Mouse (Mus musculus): Measurements from ENCODE around the gene Myb. TPM values are rescaled to one million over a fixed set of nuclear protein-coding genes. Genes with fewer than 3 reads are reported as not detected.

Gene Myb
- polyA plus RNA-seq, 1 experiment from 2014 or later, result 1.9 TPM

DNA sequence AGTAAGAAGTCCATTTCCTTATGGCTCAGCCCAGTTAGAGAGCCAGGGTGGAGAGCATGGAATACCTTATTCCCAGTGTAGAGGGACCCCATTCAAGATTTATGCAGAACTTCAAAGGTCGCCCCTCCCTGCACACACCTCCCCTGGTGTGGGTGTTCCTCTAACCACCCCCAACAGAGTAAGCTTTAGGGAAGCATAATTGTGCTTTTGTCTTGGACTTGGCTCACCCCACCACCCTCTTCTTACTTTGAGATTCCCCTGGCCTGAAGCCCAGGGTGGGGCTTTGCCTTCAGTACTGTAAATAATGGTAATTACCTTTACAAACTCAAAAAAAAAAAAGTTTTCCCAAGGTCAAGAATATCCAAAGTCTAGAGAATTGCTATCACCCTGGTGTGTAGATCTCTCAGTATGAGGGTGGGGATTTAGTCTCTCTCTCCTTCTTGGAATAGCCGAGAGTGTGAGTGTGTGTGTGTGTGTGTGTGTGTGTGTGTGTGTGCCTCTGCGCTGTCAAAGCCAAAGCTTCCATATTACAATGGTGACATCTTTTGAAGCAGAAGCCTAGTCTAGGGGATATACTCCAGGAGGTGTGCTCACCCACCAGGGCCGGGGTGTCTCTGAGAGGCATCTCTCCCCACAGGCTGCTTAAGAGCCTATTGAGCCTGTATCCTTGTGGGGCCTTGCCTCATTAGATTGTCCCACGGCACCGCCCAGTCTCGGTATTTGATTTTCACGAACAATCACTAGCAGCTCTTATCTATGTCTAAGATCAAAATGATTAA lies 69.7 kb downstream of the Myb start:
- no peak for ATAC-seq (replicated peaks; ENCODE audit: insufficient number of reproducible peaks, low FRiP score, low TSS enrichment)
- no peaks in the 10 kb centered on the region for H3K4me1 ChIP-seq (ENCODE audit: control insufficient read depth, insufficient read depth, low read length)
- no peaks in the 10 kb centered on the region for H3K9me3 ChIP-seq (replicated peaks; ENCODE audit: control insufficient read depth, low read length)
- H3K4me3 ChIP-seq (ENCODE audit: low read depth, low read length), result no peak overlapping the region
- no peak overlapping the region for H3K27ac ChIP-seq (ENCODE audit: low read depth, low read length)
- no peaks in the 10 kb centered on the region for H3K27me3 ChIP-seq (ENCODE audit: control insufficient read depth, insufficient read depth, low read length)
- WGBS (ENCODE audit: insufficient replicate concordance), result 83% methylated on average over 8 of the region's 8 CpGs
- no peak overlapping the region for H3K4me2 ChIP-seq
- no peaks in the 10 kb centered on the region for H3K36me3 ChIP-seq (ENCODE audit: control insufficient read depth, insufficient read depth, low read length)
- no peak overlapping the region for H3K9ac ChIP-seq (ENCODE audit: low read depth, low read length)

DNA sequence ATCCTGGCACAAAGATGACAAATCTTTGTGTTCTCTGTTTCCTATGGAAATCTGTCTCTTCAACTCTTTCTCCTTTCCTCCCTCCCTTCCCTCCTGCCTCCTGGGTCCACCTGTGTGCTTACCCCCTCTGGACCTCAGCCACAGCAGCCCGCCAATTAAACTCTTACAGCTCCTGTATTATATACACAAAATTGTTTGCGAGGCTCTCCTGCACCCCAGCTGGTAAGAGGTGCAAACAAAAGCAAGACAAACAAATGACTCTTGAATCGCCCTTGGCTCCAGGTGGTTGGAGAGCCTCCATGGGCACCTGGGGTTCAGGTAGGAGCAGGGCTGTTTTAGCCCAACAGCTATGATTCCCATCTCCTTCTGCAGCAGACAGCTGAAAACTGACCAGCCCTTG lies 71.2 kb downstream of the Myb start:
- 72% methylated on average over 3 of the region's 3 CpGs for WGBS (ENCODE audit: insufficient replicate concordance)
- Histone ChIP-seq H3K9me3 (replicated peaks; ENCODE audit: control insufficient read depth, low read length) (no peaks in the 10 kb centered on the region), H3K4me3 (ENCODE audit: low read depth, low read length) (no peak overlapping the region), H3K4me2 (no peak overlapping the region), H3K27me3 (ENCODE audit: control insufficient read depth, insufficient read depth, low read length) (no peaks in the 10 kb centered on the region), H3K27ac (ENCODE audit: low read depth, low read length) (no peak overlapping the region), H3K36me3 (ENCODE audit: control insufficient read depth, insufficient read depth, low read length) (no peaks in the 10 kb centered on the region), H3K4me1 (ENCODE audit: control insufficient read depth, insufficient read depth, low read length) (no peaks in the 10 kb centered on the region), H3K9ac (ENCODE audit: low read depth, low read length) (no peak overlapping the region)
- ATAC-seq (replicated peaks; ENCODE audit: insufficient number of reproducible peaks, low FRiP score, low TSS enrichment), result no peak

DNA sequence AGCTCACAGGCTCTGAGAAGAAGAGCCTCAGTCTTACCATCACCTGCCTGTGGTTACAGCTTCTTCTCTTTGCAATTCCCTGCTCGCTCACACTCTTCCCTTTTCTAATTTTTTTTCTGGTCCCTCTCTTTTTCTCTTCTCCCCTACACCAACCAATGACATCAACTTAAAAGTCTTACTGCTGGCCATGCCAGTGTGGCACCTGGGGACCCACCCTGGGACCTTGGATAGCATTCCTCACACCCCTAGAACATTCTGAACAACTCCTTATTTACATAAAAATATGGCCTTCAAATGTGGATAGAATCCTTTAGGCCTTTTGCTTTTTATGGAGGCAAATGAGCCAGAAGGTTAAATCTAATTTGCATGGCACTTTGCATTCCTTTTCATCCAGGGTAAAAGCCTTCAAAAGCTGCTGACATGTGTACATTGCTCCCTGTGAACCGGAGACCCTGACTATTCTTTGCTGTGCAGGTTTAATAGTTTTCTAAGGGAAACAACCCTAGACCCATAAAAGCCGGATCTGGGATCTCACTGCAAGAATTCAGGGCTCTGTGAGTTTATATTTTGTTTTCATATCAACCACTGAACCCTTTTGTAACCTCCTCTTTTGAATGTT lies 73.1 kb downstream of the Myb start:
- H3K9me3 ChIP-seq (replicated peaks; ENCODE audit: control insufficient read depth, low read length), result no peaks in the 10 kb centered on the region
- no peak overlapping the region for H3K4me3 ChIP-seq (ENCODE audit: low read depth, low read length)
- H3K36me3 ChIP-seq (ENCODE audit: control insufficient read depth, insufficient read depth, low read length), result no peaks in the 10 kb centered on the region
- no peak overlapping the region for H3K27ac ChIP-seq (ENCODE audit: low read depth, low read length)
- H3K9ac ChIP-seq (ENCODE audit: low read depth, low read length), result no peak overlapping the region
- no peak overlapping the region for H3K4me2 ChIP-seq
- no peaks in the 10 kb centered on the region for H3K27me3 ChIP-seq (ENCODE audit: control insufficient read depth, insufficient read depth, low read length)
- no peak for ATAC-seq (replicated peaks; ENCODE audit: insufficient number of reproducible peaks, low FRiP score, low TSS enrichment)
- no peaks in the 10 kb centered on the region for H3K4me1 ChIP-seq (ENCODE audit: control insufficient read depth, insufficient read depth, low read length)
- 83% methylated on average over 3 of the region's 3 CpGs for WGBS (ENCODE audit: insufficient replicate concordance)

DNA sequence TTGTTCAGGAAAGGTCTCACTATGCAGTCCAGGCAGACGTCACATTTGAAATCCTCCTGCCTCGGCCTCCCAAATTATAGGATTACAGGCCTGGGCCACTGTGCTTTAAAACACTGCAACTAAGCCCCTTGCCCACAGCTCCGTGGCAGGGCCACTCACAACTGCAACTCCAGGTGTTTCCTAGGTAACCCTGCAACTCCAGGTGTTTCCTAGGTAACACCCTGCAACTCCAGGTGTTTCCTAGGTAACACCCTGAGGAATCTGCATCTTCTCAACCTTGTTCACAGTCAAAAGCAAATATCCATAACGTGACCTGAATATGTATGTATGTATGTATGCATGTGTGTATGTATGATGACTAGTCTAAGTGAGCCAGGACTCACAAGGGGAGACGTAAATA lies 75.7 kb downstream of the Myb start:
- Histone ChIP-seq H3K4me1 (ENCODE audit: control insufficient read depth, insufficient read depth, low read length) (no peaks in the 10 kb centered on the region), H3K27me3 (ENCODE audit: control insufficient read depth, insufficient read depth, low read length) (no peaks in the 10 kb centered on the region), H3K4me3 (ENCODE audit: low read depth, low read length) (no peak overlapping the region), H3K9me3 (replicated peaks; ENCODE audit: control insufficient read depth, low read length) (no peaks in the 10 kb centered on the region), H3K27ac (ENCODE audit: low read depth, low read length) (no peak overlapping the region), H3K9ac (ENCODE audit: low read depth, low read length) (no peak overlapping the region), H3K36me3 (ENCODE audit: control insufficient read depth, insufficient read depth, low read length) (no peaks in the 10 kb centered on the region), H3K4me2 (no peak overlapping the region)
- 75% methylated on average over 5 of the region's 5 CpGs for WGBS (ENCODE audit: insufficient replicate concordance)
- ATAC-seq (replicated peaks; ENCODE audit: insufficient number of reproducible peaks, low FRiP score, low TSS enrichment), result no peak

DNA sequence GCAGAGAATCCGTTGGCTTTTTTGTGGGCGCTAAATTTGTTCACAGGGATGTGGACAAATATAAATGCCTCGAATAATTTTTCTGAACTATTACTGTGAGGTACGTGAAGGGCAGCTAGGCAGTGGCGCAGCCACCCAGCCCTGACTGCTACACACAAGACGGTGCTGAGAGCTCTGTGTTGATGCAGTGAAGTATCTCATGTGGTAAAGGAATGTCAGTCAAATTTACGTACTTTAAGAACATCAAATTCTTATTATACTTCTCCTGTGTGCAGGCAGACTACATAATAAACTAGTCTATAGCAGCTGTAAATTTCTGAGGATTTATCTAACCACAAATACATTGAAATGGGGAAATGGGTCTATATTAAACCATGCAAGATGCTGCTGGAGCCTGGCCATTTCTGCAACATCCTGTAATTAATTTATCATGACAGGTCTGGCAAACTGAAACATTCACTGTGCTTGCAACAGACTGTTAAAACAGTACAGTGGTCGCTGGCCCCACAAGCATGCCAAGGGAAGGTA lies 77.3 kb downstream of the Myb start:
- H3K36me3 ChIP-seq (ENCODE audit: control insufficient read depth, insufficient read depth, low read length), result no peaks in the 10 kb centered on the region
- H3K27ac ChIP-seq (ENCODE audit: low read depth, low read length), result no peak overlapping the region
- no peak overlapping the region for H3K9ac ChIP-seq (ENCODE audit: low read depth, low read length)
- no peak for ATAC-seq (replicated peaks; ENCODE audit: insufficient number of reproducible peaks, low FRiP score, low TSS enrichment)
- H3K4me3 ChIP-seq (ENCODE audit: low read depth, low read length), result no peak overlapping the region
- H3K9me3 ChIP-seq (replicated peaks; ENCODE audit: control insufficient read depth, low read length), result no peaks in the 10 kb centered on the region
- no peak overlapping the region for H3K4me2 ChIP-seq
- H3K27me3 ChIP-seq (ENCODE audit: control insufficient read depth, insufficient read depth, low read length), result no peaks in the 10 kb centered on the region
- WGBS (ENCODE audit: insufficient replicate concordance), result 78% methylated on average over 8 of the region's 8 CpGs
- H3K4me1 ChIP-seq (ENCODE audit: control insufficient read depth, insufficient read depth, low read length), result no peaks in the 10 kb centered on the region

DNA sequence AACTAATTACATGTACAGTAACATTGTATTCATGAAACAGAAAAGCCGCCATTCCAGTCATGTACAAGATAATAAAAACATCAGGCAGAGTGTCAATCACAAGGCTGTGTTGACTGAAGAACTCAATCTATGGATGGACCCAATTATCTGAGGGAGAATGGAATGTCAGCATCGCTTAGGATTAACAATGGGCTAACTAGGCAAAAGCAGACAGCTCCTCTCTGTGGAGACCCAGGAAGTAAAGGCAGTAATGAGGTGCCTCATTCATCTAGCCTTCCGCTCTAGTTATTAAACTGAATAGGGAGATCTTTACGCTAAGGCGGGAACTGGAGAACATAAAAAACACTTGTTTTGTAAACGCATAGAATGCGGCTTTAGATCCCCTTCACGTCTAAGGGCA lies 78.3 kb downstream of the Myb start:
- H3K27ac ChIP-seq (ENCODE audit: low read depth, low read length), result no peak overlapping the region
- H3K9me3 ChIP-seq (replicated peaks; ENCODE audit: control insufficient read depth, low read length), result no peaks in the 10 kb centered on the region
- H3K4me3 ChIP-seq (ENCODE audit: low read depth, low read length), result no peak overlapping the region
- 82% methylated on average over 8 of the region's 8 CpGs for WGBS (ENCODE audit: insufficient replicate concordance)
- no peak for ATAC-seq (replicated peaks; ENCODE audit: insufficient number of reproducible peaks, low FRiP score, low TSS enrichment)
- H3K36me3 ChIP-seq (ENCODE audit: control insufficient read depth, insufficient read depth, low read length), result no peaks in the 10 kb centered on the region
- H3K9ac ChIP-seq (ENCODE audit: low read depth, low read length), result no peak overlapping the region
- H3K27me3 ChIP-seq (ENCODE audit: control insufficient read depth, insufficient read depth, low read length), result no peaks in the 10 kb centered on the region
- H3K4me1 ChIP-seq (ENCODE audit: control insufficient read depth, insufficient read depth, low read length), result no peaks in the 10 kb centered on the region
- H3K4me2 ChIP-seq, result no peak overlapping the region

DNA sequence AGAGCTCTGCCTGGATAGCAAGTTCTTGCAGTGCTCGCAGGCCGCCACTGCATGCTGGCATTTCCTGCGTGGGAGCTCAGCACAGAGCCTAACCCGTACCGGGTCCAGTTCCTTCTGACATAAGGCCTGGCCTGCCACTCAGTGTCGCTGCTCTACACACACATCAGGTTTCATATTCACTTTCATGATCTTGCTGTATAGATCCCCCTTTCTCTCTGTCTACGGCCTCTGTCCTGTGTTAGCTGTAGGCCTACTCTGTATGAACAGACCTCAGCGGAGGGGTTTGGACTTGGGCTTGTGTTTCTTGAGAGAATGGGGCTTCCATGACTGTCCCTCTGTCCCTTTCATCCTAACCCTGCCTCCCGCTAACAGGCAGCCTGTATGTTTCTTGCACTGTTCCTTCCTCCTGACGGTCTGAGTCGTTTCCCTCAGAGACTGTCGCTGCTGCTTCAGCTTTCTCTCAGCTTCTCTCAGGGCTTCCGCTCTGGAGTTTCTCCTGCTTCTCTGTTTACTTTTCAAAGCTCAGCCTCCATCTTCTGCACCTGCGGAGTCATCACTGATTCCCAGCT lies 83.5 kb downstream of the Myb start:
- Histone ChIP-seq H3K27ac (ENCODE audit: low read depth, low read length) (no peak overlapping the region), H3K4me2 (no peak overlapping the region)

DNA sequence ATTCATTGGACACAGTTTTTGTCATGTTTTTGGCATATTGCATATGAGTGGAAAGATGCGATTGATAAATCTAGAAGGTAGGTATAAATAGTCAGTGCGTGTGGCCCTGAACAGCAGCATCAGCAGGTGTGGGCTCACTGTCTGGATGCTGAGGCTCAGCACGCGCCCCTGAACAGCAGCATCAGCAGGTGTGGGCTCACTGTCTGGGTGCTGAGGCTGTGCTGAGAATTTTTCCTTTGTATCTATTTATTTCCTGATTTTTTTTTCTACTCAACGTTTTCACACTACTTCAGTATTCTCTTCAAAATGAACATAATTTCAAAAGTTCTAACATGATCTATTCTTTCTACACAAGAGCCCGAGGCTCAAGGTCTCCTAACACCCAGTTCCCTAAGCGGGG lies 84.1 kb downstream of the Myb start:
- no peaks in the 10 kb centered on the region for H3K36me3 ChIP-seq (ENCODE audit: control insufficient read depth, insufficient read depth, low read length)
- H3K27me3 ChIP-seq (ENCODE audit: control insufficient read depth, insufficient read depth, low read length), result no peaks in the 10 kb centered on the region
- H3K4me1 ChIP-seq (ENCODE audit: control insufficient read depth, insufficient read depth, low read length), result 0 out of 2 replicates have a peak, but pooled peaks cover 3% of the 10 kb centered on the region
- 82% methylated on average over 7 of the region's 7 CpGs for WGBS (ENCODE audit: insufficient replicate concordance)
- H3K4me2 ChIP-seq, result no peak overlapping the region
- no peaks in the 10 kb centered on the region for H3K9me3 ChIP-seq (replicated peaks; ENCODE audit: control insufficient read depth, low read length)
- H3K4me3 ChIP-seq (ENCODE audit: low read depth, low read length), result no peak overlapping the region
- no peak overlapping the region for H3K27ac ChIP-seq (ENCODE audit: low read depth, low read length)
- H3K9ac ChIP-seq (ENCODE audit: low read depth, low read length), result no peak overlapping the region
- ATAC-seq (replicated peaks; ENCODE audit: insufficient number of reproducible peaks, low FRiP score, low TSS enrichment), result no peak

More for the DNA sequence above, 83.5 kb downstream of the Myb start:
- WGBS (ENCODE audit: insufficient replicate concordance), result 67% methylated on average over 14 of the region's 14 CpGs
- Histone ChIP-seq H3K4me1 (ENCODE audit: control insufficient read depth, insufficient read depth, low read length) (0 out of 2 replicates have a peak, but pooled peaks cover 3% of the 10 kb centered on the region), H3K9ac (ENCODE audit: low read depth, low read length) (no peak overlapping the region), H3K27me3 (ENCODE audit: control insufficient read depth, insufficient read depth, low read length) (no peaks in the 10 kb centered on the region), H3K4me3 (ENCODE audit: low read depth, low read length) (no peak overlapping the region), H3K9me3 (replicated peaks; ENCODE audit: control insufficient read depth, low read length) (no peaks in the 10 kb centered on the region), H3K36me3 (ENCODE audit: control insufficient read depth, insufficient read depth, low read length) (no peaks in the 10 kb centered on the region)
- no peak for ATAC-seq (replicated peaks; ENCODE audit: insufficient number of reproducible peaks, low FRiP score, low TSS enrichment)

Data from heart, embryonic 11.5 days (tissue).